Comparison of ENCODE assay signal across 11 mouse cellular contexts in the genomic region with DNA sequence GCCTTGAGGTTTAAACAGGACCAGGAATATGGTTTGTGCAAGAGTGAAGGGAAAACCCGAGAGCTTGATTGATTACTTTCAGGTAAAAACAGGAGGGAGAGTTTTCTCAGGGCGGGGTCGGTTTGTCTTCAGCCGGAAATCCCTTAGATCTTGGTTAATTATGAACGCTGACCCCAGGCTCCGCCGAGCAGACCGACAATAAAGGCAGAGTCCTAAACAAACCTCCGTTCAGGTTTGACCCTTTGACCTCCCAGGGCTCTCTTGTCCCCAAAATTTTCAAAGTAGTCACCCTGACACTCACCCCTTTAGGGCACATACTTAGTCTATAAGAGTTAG.
A peak's percentile ranks its signal among the peaks of the same experiment; 100 is the strongest.
DNase-seq lines count a peak whose midpoint lies in the region; ATAC-seq and TF ChIP-seq lines count a peak whose summit lies in the region.
"Had no signal": no experiment of that assay in that cellular context is flagged by ENCODE, and none has a peak within 500 bp of the region (broad histone marks: within the 10 kb centered on the region; RNA-seq: fewer than 3 reads in every experiment).

No protein-coding gene starts in this region.

- no peak for ATAC-seq in intestine, embryonic 15.5 days
- no peak for ATAC-seq in liver, embryonic 15.5 days (ENCODE audit: insufficient read depth)
- no peak for ATAC-seq in granulocyte monocyte progenitor cell, adult 5-6 weeks (replicated peaks; ENCODE audit: poor library complexity, severe bottlenecking)
- ATAC-seq in midbrain, embryonic 15.5 days (replicated peaks), result no peak

- no peaks in the 10 kb centered on the region for H3K9me3 ChIP-seq in E14TG2a.4 (ENCODE audit: low read length)
- H3K9me3 ChIP-seq in intestine, embryonic 15.5 days, result no peaks in the 10 kb centered on the region
- no peaks in the 10 kb centered on the region for H3K9me3 ChIP-seq in liver, embryonic 15.5 days (replicated peaks)
- H3K9me3 ChIP-seq in midbrain, embryonic 15.5 days, result no peaks in the 10 kb centered on the region
- H3K9me3 ChIP-seq: midbrain, embryonic 10.5 days had no signal

- peaks cover 2% of the 10 kb centered on the region; the same call in 1 of the 2 replicates for H3K79me2 ChIP-seq in heart, adult 2 months (replicated peaks; ENCODE audit: control insufficient read depth, insufficient read depth, low read length)

- peak overlapping the region; percentile 66 for H3K27ac ChIP-seq in heart, adult 2 months
- H3K27ac ChIP-seq in intestine, embryonic 15.5 days, result 0 out of 2 replicates have a peak overlapping the region, but pooled peaks have one; percentile 74
- peak overlapping the region; percentile 30; the same call in 1 of the 2 replicates for H3K27ac ChIP-seq in liver, embryonic 15.5 days (replicated peaks)
- H3K27ac ChIP-seq in midbrain, embryonic 15.5 days, result no peak overlapping the region

- H3K4me2 ChIP-seq in intestine, embryonic 15.5 days (replicated peaks), result peak overlapping the region; percentile 39; the same call in 1 of the 2 replicates
- H3K4me2 ChIP-seq in liver, embryonic 15.5 days, result peak overlapping the region; percentile 29
- no peak overlapping the region for H3K4me2 ChIP-seq in midbrain, embryonic 15.5 days

- no peak for TF ChIP-seq POLR2A in heart, adult 2 months (IDR thresholded peaks at IDR 0.05; ENCODE audit: insufficient read depth, low read depth, low read length)

- no peak for TF ChIP-seq EP300 in heart, adult 2 months (IDR thresholded peaks at IDR 0.05; ENCODE audit: insufficient read depth, low read depth, low read length)

- DNase-seq in heart, adult 2 months, result no peak
- no peak for DNase-seq in heart, adult 9 months (ENCODE audit: low spot score in 2 of 2)
- no peak for DNase-seq in layer of hippocampus, adult 9-11 months
- DNase-seq: cerebellum, postnatal 36 days; gastrocnemius, postnatal 14 days had no signal

- no peak overlapping the region for H3K4me3 ChIP-seq in heart, adult 2 months
- H3K4me3 ChIP-seq in E14TG2a.4 (replicated peaks; ENCODE audit: low read length), result peak overlapping the region; percentile 63
- H3K4me3 ChIP-seq in intestine, embryonic 15.5 days (replicated peaks), result no peak overlapping the region
- H3K4me3 ChIP-seq in liver, embryonic 15.5 days (replicated peaks), result no peak overlapping the region
- no peak overlapping the region for H3K4me3 ChIP-seq in midbrain, embryonic 15.5 days
- H3K4me3 ChIP-seq: midbrain, embryonic 10.5 days had no signal

- intact Hi-C loops in heart, adult 2 months (cut with DNase I), result loop anchor here (2.0 to 5.0 kb wide), 3 partner anchors 15 to 63 kb away; partner anchors contain the start of gene Spred2

- H3K9ac ChIP-seq in heart, adult 2 months (ENCODE audit: low read depth, low read length), result no peak overlapping the region
- no peak overlapping the region for H3K9ac ChIP-seq in intestine, embryonic 15.5 days
- no peak overlapping the region for H3K9ac ChIP-seq in liver, embryonic 15.5 days
- H3K9ac ChIP-seq in midbrain, embryonic 15.5 days, result no peak overlapping the region

- peaks cover 40% of the 10 kb centered on the region for H3K4me1 ChIP-seq in heart, adult 2 months (ENCODE audit: control insufficient read depth, insufficient read depth, low read length)
- H3K4me1 ChIP-seq in E14TG2a.4 (replicated peaks; ENCODE audit: low read depth, low read length), result peaks cover 96% of the 10 kb centered on the region
- H3K4me1 ChIP-seq in intestine, embryonic 15.5 days (replicated peaks), result peaks cover 66% of the 10 kb centered on the region
- peaks cover 76% of the 10 kb centered on the region for H3K4me1 ChIP-seq in liver, embryonic 15.5 days (replicated peaks)
- peaks cover 12% of the 10 kb centered on the region for H3K4me1 ChIP-seq in midbrain, embryonic 15.5 days

- H3K27me3 ChIP-seq in heart, adult 2 months (ENCODE audit: control insufficient read depth, insufficient read depth, low read length), result no peaks in the 10 kb centered on the region
- H3K27me3 ChIP-seq in E14TG2a.4 (ENCODE audit: insufficient read depth, low read length), result no peaks in the 10 kb centered on the region
- H3K27me3 ChIP-seq in intestine, embryonic 15.5 days (replicated peaks), result no peaks in the 10 kb centered on the region
- no peaks in the 10 kb centered on the region for H3K27me3 ChIP-seq in liver, embryonic 15.5 days
- H3K27me3 ChIP-seq in midbrain, embryonic 15.5 days (replicated peaks), result no peaks in the 10 kb centered on the region

- H3K36me3 ChIP-seq in heart, adult 2 months (ENCODE audit: control insufficient read depth, insufficient read depth, low read length), result peaks cover 23% of the 10 kb centered on the region
- H3K36me3 ChIP-seq in E14TG2a.4 (ENCODE audit: insufficient read depth, low read length), result peaks cover 18% of the 10 kb centered on the region
- H3K36me3 ChIP-seq in intestine, embryonic 15.5 days, result no peaks in the 10 kb centered on the region
- H3K36me3 ChIP-seq in liver, embryonic 15.5 days (replicated peaks), result no peaks in the 10 kb centered on the region
- H3K36me3 ChIP-seq in midbrain, embryonic 15.5 days (replicated peaks), result no peaks in the 10 kb centered on the region

- TF ChIP-seq CTCF in heart, adult 2 months (IDR thresholded peaks at IDR 0.05), result no peak
- TF ChIP-seq CTCF in E14TG2a.4 (conservative IDR thresholded peaks at IDR 0.05; ENCODE audit: low read length), result no peak

- 57% methylated on average over 9 of the region's 9 CpGs for WGBS in heart, adult 2 months
- 16% methylated on average over 9 of the region's 9 CpGs for WGBS in intestine, embryonic 15.5 days
- 14% methylated on average over 9 of the region's 9 CpGs for WGBS in liver, embryonic 15.5 days (ENCODE audit: insufficient replicate concordance)
- WGBS in midbrain, embryonic 15.5 days, result 16% methylated on average over 9 of the region's 9 CpGs
